Mouse (Mus musculus) heart, postnatal 0 days (tissue): Measurements from ENCODE around the gene Dnah17. TPM values are rescaled to one million over a fixed set of nuclear protein-coding genes. Genes with fewer than 3 reads are reported as not detected.

Experiments used
- ATAC-seq: fragments of 200-750 bp; cut with Nextera tagmentation; 2 replicates; pipeline ENCODE4 v1.8.0; 2017; ENCODE audit warnings: low read depth, moderate number of reproducible peaks, moderate library complexity; ENCODE audit not compliant: insufficient read depth
- DNase-seq: peaks from one replicate; pipeline ENCODE4 v3.0.0-alpha.2; 2016; ENCODE audit warnings: low spot score
- H3K27ac ChIP-seq: fragments of 300-500 bp; sonication (generic); 2 replicates; pipeline ENCODE4 v1.5.1; 2014; ENCODE audit warnings: low read depth, mild to moderate bottlenecking
- H3K27me3 ChIP-seq: fragments of 300-500 bp; sonication (generic); 2 replicates; pipeline ENCODE4 v1.6.1; 2014; ENCODE audit warnings: low read length, mixed read lengths; ENCODE audit not compliant: control insufficient read depth, insufficient read depth
- H3K36me3 ChIP-seq: fragments of 300-500 bp; sonication (generic); replicated peaks from 2 replicates; pipeline ENCODE4 v1.6.1; 2014; ENCODE audit warnings: low read length, mixed read lengths; ENCODE audit not compliant: control insufficient read depth, insufficient read depth
- H3K4me1 ChIP-seq: fragments of 300-500 bp; sonication (generic); 2 replicates; pipeline ENCODE4 v1.6.1; 2014; ENCODE audit warnings: antibody characterized with exemption; ENCODE audit not compliant: control insufficient read depth, insufficient read depth
- H3K4me2 ChIP-seq: fragments of 300-500 bp; sonication (generic); 2 replicates; pipeline ENCODE4 v1.6.1; 2014; ENCODE audit warnings: low read depth, mild to moderate bottlenecking, low read length, moderate library complexity
- H3K4me3 ChIP-seq: fragments of 300-500 bp; sonication (generic); 2 replicates; pipeline ENCODE4 v1.5.1; 2014; ENCODE audit warnings: low read depth, low read length
- H3K9ac ChIP-seq: fragments of 300-500 bp; sonication (generic); replicated peaks from 2 replicates; pipeline ENCODE4 v1.6.1; 2014; ENCODE audit warnings: low read depth, low read length, mixed read lengths
- H3K9me3 ChIP-seq: fragments of 300-500 bp; sonication (generic); replicated peaks from 2 replicates; pipeline ENCODE4 v1.6.1; 2016; ENCODE audit warnings: low read length; ENCODE audit not compliant: control insufficient read depth
- CTCF ChIP-seq: IDR thresholded peaks from 2 replicates; pipeline ENCODE4 v1.5.1; 2016; ENCODE audit warnings: antibody characterized with exemption, control low read depth, low read depth
- EP300 ChIP-seq: IDR thresholded peaks from 2 replicates; pipeline ENCODE4 v1.6.1; 2016; ENCODE audit warnings: antibody characterized with exemption, low read depth
- WGBS: fragments of 180-500 bp; shearing (Covaris S2); extraction: QIAGEN DNeasy Blood & Tissue Kit; methylation state at CpG from one replicate; pipeline ENCODE4 v1.1.7; 2014; 5-methylcytosine and 5-hydroxymethylcytosine counted together
- polyA plus RNA-seq: library from polyadenylated mRNA; unstranded; fragments of >200 nt; fragmentation: Nextera tagmentation; extraction: Ambion mirVana; gene quantifications from 2 replicates; pipeline ENCODE4 v1.2.1, GENCODE M21; 2015
- total RNA-seq: library from RNA; depleted of rRNA; stranded (reverse); fragments of >200 nt; gene quantifications from 2 replicates; pipeline ENCODE4 v1.2.3, GENCODE M21; 2014; ENCODE audit warnings: low replicate concordance

Dnah17 gene
- total and polyA plus RNA-seq, 2 experiments from 2014 or later, result 0.04 TPM; not detected in 1

GRCm38 (mm10) chr11:118009865-118010571, 120.4 kb downstream of the Dnah17 start:
- H3K9me3 ChIP-seq, result no peaks in the 10 kb centered on the region
- H3K4me3 ChIP-seq, result no peak overlapping the region
- no peak for TF ChIP-seq EP300
- TF ChIP-seq CTCF, result no peak
- peaks cover 24% of the 10 kb centered on the region; the same call in 1 of the 2 replicates for H3K4me1 ChIP-seq
- WGBS, result 47% methylated on average over 4 of the region's 4 CpGs
- peaks cover 26% of the 10 kb centered on the region for H3K36me3 ChIP-seq
- H3K27ac ChIP-seq, result no peak overlapping the region
- no peak overlapping the region for H3K4me2 ChIP-seq
- no peak for DNase-seq
- no peaks in the 10 kb centered on the region for H3K27me3 ChIP-seq
- no peak for ATAC-seq
- no peak overlapping the region for H3K9ac ChIP-seq

GRCm38 (mm10) chr11:118008843-118009242, 121.6 kb downstream of the Dnah17 start:
- ATAC-seq (no peak), DNase-seq (no peak)
- H3K9me3 ChIP-seq, result no peaks in the 10 kb centered on the region
- H3K4me2 ChIP-seq, result no peak overlapping the region
- H3K9ac ChIP-seq, result 0 out of 2 replicates have a peak overlapping the region, but pooled peaks have one; percentile 17
- H3K4me3 ChIP-seq, result no peak overlapping the region
- TF ChIP-seq EP300, result no peak
- TF ChIP-seq CTCF, result no peak
- H3K4me1 ChIP-seq, result peaks cover 27% of the 10 kb centered on the region; the same call in 1 of the 2 replicates
- peak overlapping the region; percentile 56 for H3K27ac ChIP-seq
- H3K27me3 ChIP-seq, result no peaks in the 10 kb centered on the region
- 69% methylated on average over 8 of the region's 8 CpGs for WGBS
- H3K36me3 ChIP-seq, result peaks cover 30% of the 10 kb centered on the region

GRCm38 (mm10) chr11:118008144-118008805, 122.2 kb downstream of the Dnah17 start:
- Histone ChIP-seq H3K4me1 (peaks cover 31% of the 10 kb centered on the region; the same call in 1 of the 2 replicates), H3K4me3 (no peak overlapping the region), H3K36me3 (peaks cover 36% of the 10 kb centered on the region), H3K27ac (peak overlapping the region; percentile 56), H3K4me2 (no peak overlapping the region), H3K9me3 (no peaks in the 10 kb centered on the region), H3K9ac (0 out of 2 replicates have a peak overlapping the region, but pooled peaks have one; percentile 17), H3K27me3 (no peaks in the 10 kb centered on the region)
- ATAC-seq, result peak; percentile 60
- DNase-seq, result no peak
- WGBS, result 50% methylated on average over 5 of the region's 5 CpGs
- TF ChIP-seq EP300, result no peak
- TF ChIP-seq CTCF, result no peak

- Histone ChIP-seq H3K4me2 (no peak overlapping the region), H3K4me1 (peaks cover 31% of the 10 kb centered on the region; the same call in 1 of the 2 replicates), H3K9me3 (no peaks in the 10 kb centered on the region), H3K9ac (no peak overlapping the region), H3K36me3 (peaks cover 43% of the 10 kb centered on the region), H3K4me3 (no peak overlapping the region), H3K27ac (peak overlapping the region; percentile 56; the same call in 1 of the 2 replicates), H3K27me3 (no peaks in the 10 kb centered on the region)
- ATAC-seq, result peak; percentile 13; the same call in 1 of the 2 replicates
- 63% methylated on average over 8 of the region's 8 CpGs for WGBS
- no peak for DNase-seq
- TF ChIP-seq EP300, result no peak
- no peak for TF ChIP-seq CTCF
Observed at GRCm38 (mm10) chr11:118007460-118008143, 122.8 kb downstream of the Dnah17 start.

GRCm38 (mm10) chr11:118004217-118004616, 126.2 kb downstream of the Dnah17 start:
- H3K9ac ChIP-seq, result no peak overlapping the region
- ATAC-seq, result no peak
- 77% methylated on average over 5 of the region's 5 CpGs for WGBS
- no peaks in the 10 kb centered on the region for H3K9me3 ChIP-seq
- DNase-seq, result no peak
- no peak overlapping the region for H3K4me2 ChIP-seq
- TF ChIP-seq CTCF, result no peak
- TF ChIP-seq EP300, result no peak
- peaks cover 44% of the 10 kb centered on the region for H3K4me1 ChIP-seq
- no peak overlapping the region for H3K27ac ChIP-seq
- H3K27me3 ChIP-seq, result no peaks in the 10 kb centered on the region
- no peak overlapping the region for H3K4me3 ChIP-seq
- H3K36me3 ChIP-seq, result peaks cover 61% of the 10 kb centered on the region
